Mouse (Mus musculus): ENCODE measurements at regions not wholly inside any gene's neighbourhood (a gene's known extent, or its start where the extent isn't known, plus 50 kb on each side); places are given as distances from the start of the nearest gene placed in this dataset.
A peak's percentile ranks its signal among the peaks of the same experiment; 100 is the strongest.
"Not testable (repeated sequence)": the region's sequence is repeated elsewhere in the genome, so short reads cannot be mapped to it uniquely, and the experiment has no call there.

DNA sequence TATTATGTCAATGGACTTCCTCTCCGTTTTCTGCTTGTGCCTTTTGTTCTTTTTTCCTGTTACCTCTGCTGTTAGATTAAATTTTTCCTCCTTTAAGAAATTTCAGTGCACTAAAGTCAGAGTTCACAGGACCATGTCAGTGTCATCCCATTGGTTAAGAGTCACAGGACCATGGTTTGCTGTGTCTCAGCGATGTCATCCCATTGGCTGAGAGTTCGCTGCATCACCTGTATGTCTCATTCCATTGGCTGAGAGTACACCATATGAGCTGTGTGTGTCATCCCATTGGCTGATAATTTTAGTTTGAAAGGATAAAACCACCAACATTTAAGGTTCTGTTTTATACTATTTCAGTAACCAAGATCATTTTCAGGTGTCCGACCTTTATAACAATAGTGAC is 50.7 kb upstream of the Jade1 start:
- DNase-seq (ENCODE audit: low spot score) = no peak

DNA sequence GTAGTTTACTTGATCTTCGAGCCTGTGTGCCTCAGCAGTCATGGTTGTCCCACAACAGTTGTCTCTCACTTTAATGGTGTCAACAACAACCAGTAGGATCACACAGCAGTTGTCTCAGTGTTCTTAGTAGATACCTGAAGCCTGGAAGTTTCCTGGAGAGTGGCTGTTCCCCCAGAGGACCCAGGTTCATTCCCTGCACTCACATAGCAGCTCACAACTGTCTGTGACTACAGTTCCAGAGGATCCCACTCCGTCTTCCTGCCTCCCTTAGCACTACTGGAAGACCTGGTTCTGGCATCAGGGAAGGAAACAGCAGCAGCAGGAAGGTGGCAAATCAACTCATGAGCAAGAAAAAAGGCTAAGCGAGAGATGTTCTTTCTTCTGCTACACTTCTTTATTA is 53.4 kb upstream of the Jade1 start:
- no peak for DNase-seq (ENCODE audit: low spot score)

DNA sequence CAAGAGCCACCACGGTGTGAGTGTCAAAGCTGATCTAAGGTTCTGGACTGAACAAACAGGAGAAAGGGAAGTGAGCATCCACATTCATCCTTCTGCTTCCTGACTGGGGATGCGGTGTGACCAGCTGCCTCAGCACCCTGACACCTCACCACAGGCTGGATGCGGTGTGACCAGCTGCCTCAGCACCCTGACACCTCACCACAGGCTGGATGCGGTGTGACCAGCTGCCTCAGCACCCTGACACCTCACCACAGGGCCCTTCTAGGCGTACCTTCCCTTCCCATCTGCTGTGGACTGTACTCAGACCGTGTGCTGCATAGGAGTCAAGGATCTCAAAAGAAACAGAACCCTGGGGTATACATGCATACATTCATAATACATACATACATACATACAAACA is 53.9 kb upstream of the Jade1 start:
- not testable (repeated sequence) for DNase-seq (ENCODE audit: low spot score)

DNA sequence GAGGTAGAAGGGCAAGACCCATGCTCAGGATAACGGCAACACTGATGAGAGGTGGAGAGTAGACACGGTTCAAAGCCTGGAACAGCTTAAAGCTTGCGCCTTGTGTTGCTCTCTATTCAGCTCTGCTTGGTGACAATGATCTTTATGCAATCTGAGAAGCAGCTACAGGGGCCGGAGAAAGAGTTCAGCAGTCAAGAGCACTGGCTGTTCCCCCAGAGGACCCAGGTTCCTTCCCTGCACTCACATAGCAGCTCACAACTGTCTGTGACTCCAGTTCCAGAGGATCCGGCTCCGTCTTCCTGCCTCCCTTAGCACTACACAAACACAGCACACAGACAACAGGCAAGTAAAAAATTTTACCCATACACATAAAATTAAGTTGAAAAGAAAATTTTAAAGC is 54.4 kb upstream of the Jade1 start:
- DNase-seq (ENCODE audit: low spot score) = no peak

DNA sequence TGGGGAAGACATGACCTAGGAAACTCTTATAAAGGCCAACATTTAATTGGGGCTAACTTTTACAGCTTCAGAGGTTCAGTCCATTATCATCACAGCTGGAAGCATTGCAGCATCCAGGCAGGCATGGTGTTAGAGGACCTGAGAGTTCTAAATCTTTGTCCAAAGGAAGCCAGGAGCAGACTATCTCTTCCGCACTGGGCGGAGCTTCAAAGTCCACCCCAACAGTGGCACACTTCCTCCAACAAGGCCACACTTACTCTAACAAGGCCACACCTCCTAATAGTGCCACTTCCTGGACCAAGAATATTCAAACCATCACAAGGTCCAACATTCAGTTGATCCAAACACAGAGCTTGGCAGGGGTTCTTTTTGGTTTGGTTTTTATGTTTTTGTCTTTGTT is 55.9 kb upstream of the Jade1 start:
- DNase-seq (ENCODE audit: low spot score) = no peak

DNA sequence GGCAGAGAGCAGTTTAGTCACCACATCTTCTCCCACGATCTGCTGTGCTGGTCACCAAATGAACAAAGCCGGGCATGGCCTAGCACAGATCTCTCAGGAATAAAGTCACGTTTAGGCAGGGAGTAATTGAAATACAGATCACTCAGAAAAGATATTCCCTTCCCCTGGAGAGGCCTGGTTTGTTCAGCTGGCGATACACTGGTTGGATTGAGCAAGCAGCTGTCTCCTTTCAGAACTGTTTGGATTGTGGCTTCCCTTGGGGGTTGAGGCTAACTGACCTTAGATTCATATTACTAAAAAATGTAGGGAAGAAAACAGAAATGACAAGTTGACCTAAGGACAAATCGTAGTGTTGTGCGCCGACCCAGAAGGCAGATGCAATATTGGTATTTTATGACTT is 56.7 kb upstream of the Jade1 start:
- no peak for DNase-seq (ENCODE audit: low spot score)

DNA sequence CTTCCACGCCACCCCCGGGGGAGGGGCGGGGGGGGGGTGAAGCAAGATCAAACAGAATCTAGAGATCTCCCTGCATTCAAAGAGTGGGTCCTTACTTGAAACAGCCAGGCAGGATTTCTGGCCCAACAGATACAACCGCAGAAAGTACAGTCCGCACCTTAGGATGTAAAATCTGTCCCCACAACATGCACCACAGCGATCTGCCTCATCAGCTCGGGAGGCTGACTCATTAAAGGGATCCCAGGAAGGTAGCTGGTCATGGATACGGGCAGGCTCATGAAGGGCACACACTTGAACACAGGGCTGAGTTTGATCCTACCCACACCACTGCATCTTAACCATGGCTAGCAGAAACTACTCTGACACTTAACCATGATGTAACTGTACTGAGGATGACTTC is 57.8 kb upstream of the Jade1 start:
- no peak for DNase-seq (ENCODE audit: low spot score)

DNA sequence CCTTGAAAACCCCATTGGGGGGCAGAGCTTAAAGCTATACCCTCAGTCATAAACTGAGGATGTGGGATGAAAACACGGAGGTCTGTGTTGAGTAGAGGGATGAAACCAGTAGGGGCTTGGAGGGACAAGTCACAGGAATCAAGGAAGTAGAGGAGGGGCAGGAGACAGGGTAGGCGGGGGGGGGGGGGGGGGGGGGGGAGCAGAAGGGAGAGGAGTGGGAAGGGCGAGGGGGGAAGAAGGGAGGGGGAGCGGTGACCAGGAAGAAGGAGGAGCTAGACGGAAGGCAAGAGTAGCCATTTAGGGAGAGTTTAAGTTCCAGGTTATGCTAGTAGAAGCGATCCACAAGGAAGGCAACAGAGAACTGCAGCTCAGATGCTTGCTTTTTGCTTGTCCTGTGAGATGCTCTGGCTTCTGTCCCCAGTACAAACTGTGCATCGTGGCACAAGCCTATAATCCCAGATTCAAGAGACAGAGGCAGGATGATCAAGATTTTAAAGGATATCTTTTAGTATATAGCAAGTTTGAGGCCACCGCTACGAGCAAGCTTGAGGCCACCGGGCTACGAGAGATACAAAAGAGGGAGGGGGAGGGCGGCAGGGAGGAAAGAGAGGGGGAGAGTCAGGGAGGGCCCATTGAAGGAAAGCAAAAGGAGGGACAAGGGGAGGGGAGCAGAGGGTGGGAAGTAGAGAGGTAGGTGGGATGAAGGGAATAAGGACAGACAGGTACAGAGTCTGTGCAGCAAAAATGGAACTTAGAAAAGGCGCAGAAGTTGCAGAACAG is 58.4 kb upstream of the Jade1 start:
- no peak for DNase-seq (ENCODE audit: low spot score)

DNA sequence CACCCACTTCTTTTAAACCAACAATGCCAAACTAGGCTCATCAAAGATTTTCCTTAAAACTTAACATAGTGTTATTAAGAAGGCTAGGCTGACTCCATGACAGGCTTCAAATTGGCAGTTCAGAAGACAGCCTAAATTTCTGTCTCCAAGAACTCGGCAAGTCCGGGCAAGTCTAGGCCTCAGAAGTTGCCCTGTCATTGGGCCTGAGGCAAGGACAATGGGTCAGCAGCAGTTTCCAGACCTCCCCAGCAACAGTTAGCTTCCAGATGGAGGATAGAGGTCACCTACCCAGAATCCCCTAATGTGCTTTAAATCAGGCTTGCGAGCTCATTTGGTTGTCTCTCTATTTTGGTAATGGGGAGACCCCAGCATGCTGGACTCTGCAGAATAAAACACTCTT is 59.6 kb upstream of the Jade1 start:
- no peak for DNase-seq (ENCODE audit: low spot score)

DNA sequence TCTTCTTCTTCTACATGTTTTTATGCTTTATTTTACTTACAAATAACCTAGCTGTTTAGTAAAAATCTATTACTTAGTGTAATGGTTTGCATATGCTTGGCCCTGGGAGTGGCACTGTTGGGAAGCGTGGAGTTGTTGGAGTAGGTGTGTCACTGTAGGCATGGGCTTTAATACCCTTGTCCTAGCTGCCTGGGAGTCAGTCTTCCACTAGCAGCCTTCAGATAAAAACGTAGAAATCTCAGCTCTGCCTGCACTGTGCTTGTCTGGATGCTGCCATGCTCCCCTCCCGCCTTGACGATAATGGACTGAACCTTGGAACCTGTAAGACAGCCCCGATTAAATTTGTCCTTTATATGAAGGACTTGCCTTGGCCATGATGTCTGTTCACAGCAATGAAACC is 60.4 kb upstream of the Jade1 start:
- no peak for DNase-seq (ENCODE audit: low spot score)

DNA sequence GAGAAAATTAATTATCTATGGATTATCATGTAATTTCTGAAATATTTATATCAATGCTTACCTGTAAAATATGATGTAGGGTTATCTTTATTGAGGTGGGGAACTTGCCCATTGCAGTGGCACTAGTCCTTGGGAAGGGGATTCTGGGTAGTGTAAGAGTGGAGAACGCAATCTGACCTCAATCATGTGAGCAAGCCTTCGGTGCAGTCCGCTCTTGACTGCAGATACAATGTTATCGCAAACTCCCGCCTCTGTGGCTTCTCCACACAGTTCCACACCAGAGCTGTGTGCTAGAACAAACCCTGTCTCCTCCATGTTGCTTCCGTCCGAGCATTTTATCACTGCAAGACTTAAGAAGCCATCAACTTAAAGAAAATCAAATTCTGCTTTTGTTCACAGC is 62.1 kb upstream of the Jade1 start:
- DNase-seq (ENCODE audit: low spot score) = no peak

DNA sequence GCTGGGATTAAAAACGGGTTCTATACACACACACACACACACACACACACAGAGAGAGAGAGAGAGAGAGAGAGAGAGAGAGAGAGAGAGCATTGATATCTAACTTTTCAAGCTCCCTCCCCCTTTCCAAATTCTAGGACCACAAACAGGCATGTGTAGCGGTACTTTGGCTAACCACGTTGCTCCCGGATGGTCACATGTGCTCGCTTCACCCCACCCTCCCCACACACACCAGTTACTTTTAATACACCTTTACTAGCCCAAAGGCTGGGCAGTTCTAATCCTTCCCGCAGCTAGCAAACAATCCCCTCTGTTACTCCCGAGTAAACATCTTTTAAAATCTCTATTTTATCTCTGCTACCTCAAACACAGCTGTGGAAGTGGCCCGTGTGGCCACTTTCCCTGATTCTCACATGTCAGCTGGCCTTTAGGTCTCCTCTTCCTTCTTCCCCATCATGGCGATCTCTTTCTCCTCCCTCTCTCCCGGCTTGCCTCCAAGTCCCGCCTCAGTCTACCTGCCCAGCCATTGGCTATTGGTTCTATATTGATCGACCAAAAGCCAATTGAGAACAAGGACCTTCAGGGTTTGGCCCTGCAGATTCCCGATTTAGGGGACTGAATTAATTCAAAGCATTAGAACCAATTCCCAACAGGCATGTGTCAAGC is 62.7 kb upstream of the Jade1 start:
- no peak for DNase-seq (ENCODE audit: low spot score)

DNA sequence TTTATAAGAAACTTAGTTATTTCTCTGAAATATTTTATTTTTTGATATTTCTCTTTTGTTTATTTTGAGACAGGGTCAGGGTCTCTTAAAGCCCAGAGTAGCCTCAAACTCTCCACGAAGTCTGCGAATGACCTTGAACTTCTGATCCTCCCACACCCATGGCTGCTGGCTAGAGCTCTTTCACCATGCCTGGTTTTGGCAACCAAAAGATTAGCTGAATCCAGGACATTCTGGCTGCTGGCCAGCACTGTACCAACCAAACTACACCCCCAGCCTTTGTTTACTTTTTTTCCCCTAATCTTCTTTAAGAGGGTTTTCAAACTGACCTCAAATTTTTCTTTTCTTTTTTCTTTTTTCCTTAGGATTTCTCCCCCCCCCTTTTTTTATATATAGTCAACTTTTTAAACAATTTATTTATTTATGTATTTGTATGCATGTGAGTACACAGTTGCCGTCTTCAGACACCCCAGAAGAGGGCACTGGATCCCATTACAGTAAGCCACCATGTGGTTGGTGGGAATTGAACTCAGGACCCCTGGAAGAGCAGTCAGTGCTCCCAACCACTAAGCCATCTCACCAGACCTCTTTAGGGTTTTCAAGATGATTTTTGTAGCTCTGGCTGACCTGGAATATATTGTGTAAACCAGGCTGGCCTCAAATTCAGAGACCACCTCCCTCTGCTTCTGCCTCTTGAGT is 63.4 kb upstream of the Jade1 start:
- no peak for DNase-seq (ENCODE audit: low spot score)

DNA sequence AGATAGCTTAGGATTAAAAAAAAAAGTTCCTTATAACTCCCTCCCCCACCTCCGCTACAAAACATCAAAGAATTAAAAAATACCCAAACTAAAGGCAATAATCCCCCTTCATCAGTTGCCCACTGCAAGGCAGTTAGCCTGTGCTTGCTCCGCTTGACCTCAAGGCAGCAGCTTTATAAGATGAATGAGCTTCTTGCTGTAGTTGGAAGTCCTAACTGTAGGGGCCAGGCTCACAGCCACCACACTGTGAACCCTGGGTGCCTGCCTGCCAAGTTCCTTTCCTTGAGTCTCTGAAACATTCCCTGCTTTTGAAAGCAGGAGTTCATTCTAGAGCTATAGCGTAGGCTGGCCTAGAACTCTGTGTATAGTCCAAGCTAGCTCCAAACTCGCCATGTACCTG is 64.3 kb upstream of the Jade1 start:
- DNase-seq (ENCODE audit: low spot score) = no peak

DNA sequence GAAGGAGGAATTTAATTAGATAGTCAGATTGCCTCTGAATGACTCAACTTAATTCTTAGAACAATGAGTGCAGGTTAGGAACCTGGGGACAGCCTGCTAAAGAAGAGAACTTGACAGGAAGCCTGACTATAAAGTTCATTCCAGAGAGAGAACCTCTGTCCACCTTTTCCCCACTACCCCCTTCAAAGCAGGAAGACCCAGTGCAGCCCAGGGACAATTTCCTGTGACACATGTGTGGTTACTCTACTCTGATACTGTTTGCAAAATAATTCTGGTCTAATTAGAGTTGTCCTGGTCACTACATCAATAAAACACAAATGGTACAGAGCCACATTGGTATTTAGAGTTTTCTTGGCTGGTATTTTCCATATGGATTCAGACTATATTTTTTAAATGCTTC is 65.5 kb upstream of the Jade1 start:
- DNase-seq (ENCODE audit: low spot score) = no peak

DNA sequence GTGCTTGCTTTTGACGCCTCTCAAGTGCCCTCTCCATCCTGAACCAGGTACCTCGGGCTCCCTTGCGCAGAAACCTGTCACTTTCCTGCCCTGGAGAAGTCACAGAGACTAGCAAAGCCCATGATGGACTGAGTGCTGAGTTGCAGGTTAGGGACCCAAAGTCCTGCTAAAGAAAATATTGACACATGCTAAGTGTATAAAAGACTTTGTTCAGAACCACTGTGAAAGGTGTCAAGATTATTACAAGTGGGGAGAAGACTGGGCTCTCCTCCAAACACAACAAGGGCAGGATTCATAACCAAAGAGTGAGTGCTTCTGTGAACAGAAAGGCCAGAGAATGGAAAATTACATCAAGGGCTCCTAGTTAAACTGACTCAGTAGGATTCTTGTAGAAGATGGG is 66.0 kb upstream of the Jade1 start:
- DNase-seq (ENCODE audit: low spot score) = no peak

DNA sequence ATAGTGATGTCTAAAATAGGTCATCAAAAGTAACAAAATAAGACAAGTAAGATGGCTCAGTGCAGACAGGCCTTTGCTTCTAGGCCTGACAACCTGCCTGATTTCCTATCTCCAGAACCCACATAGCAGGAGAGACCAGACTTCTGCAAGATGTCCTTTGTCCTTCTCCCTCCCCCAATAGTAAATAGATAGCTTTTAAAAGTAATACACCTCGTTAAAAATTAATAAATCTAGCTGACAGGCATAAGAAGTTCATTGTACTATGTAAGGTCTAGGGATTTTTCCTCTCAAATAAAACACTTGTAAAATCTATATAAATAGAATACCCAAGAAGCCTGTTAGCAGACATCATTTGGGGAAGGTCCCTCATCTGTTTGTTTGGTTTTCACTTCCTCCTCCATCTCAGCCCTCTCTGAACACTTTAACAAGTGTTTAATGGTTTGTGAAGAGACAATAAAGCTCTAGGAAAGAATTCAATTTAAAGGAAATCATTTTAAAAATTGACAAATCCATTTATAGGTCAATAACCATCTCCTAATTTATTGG is 67.2 kb upstream of the Jade1 start:
- DNase-seq (ENCODE audit: low spot score) = no peak

DNA sequence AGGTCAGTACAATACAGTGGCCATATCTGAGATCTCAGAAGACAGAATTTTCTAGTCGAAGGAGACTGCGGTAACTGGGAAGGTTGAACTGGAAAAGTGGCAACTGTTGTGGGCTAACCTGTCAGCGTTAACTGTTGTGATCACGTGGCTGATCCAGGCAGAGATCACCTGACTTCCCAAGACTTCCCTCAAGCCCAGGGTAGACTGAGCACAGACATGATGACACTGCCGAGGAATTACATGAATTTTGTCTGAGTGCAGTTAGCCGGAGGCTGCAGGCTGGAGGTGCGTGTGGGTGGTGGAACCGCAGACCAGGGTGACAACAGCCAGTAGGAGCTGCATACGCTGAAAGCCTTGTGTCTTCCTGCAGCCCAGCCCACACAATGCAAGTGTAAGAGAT is 70.6 kb upstream of the Jade1 start:
- DNase-seq (ENCODE audit: low spot score) = no peak

DNA sequence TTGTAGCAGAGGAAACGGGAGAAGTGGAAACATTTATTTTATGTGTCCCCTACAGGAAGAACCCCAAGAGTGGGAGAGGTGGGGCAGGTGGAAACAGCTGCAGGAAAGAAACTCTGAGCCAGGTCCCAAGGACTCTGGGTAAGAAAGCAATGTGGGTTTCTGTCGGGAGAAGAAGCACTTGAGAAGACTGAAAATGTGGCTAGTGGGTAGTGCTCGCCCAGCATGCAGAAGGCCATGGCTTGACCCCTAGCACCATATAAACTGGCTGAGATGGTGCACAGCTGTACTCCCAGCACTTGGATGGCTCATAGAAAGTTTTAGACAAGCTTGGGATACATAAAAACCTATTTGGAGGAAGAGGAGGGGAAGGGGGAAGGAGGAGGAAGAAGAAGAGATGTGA is 71.9 kb upstream of the Jade1 start:
- DNase-seq (ENCODE audit: low spot score) = no peak

DNA sequence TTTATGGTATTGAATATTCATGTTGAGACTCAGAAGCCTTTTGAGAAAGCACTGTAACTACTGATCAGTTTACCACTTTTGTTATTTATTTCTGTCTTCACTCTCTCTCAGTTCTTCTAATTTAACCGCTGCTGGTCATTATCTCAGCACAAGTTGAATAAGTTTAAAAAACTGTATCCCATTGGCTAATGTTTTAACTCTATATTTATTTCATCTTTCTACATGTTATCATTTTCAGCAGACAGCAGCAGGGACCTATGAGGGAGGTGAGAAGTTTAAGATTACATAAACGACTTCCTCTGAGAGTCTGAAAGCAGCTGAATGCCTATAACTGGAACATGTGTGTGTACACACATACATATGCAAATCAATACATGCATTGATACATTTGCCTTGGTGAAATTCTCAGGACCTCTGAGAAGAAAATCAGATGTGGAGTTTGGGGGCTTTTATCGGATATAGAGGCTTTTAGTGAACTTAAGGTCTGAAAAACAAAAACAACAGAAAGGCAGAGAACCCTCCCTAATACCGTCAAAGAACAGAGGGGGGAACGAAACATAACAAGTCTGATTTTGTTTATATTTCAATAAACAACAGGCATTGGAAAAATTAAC is 72.5 kb upstream of the Jade1 start:
- DNase-seq (ENCODE audit: low spot score) = no peak

DNA sequence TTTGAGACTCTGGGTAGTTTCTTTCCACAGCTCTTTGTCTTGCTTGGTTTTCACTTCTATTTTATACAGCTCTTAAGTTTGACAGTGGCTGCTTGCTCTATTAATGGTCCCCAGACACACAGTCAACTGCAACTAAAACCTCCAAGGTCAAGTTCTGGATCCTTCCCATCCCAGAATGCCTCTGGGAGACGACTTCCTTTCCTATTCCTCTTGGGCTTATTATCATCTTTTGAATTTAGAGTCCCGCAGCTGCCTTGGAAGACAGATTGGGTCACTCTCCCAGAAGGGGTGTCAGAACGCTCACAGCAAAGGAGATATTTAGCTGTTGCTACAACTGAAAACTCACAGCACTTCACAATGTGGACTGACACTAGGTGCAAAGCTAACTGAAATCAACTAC is 75.3 kb upstream of the Jade1 start:
- DNase-seq (ENCODE audit: low spot score) = no peak

DNA sequence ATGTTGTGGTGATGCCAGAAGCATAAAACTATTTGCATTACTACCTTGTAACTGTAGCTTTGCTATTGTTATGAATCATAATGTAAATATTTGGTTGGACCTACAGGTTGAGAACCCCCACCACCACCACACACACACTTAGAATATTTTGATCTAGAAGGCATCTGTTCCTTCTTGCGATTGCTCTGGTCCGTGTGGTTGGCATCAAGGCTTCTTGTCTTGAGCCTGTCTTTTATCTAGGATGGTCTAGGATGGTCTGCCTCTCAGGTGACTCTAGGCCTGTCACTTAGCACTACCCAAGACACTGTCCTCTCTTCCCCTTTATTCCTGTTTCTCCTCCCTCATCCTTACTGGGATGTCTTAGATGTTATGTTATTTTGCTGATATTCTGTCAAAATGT is 76.6 kb upstream of the Jade1 start:
- no peak for DNase-seq (ENCODE audit: low spot score)

DNA sequence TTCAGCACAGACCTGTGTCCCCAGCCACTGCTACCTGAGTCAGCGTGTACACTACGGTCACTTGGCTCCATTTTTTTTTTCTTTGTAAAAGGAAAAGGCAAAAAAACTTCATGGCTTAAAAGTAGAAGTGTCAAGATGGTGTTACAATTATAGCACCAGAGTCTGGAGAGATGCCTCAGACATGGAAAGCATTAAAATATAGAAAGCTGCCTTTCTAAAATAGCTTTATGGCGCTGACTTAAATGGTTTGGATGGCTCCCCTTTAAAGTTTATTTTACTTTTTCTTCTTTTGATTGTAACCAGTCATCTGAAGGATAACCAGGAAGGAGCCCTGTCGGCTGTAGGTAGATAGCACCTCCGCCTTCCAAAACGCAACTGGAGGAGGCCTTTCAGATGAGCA is 79.0 kb upstream of the Jade1 start:
- DNase-seq (ENCODE audit: low spot score) = peak; percentile 10
